Mouse (Mus musculus): ENCODE data around the gene Ppp1r15a. TPM values are rescaled to one million over a fixed set of nuclear protein-coding genes. Genes with fewer than 3 reads are reported as not detected.
A peak's percentile ranks its signal among the peaks of the same experiment; 100 is the strongest.

Ppp1r15a gene
- polyA plus RNA-seq, 1 experiment from 2014 or later = 18.5 TPM

DNA sequence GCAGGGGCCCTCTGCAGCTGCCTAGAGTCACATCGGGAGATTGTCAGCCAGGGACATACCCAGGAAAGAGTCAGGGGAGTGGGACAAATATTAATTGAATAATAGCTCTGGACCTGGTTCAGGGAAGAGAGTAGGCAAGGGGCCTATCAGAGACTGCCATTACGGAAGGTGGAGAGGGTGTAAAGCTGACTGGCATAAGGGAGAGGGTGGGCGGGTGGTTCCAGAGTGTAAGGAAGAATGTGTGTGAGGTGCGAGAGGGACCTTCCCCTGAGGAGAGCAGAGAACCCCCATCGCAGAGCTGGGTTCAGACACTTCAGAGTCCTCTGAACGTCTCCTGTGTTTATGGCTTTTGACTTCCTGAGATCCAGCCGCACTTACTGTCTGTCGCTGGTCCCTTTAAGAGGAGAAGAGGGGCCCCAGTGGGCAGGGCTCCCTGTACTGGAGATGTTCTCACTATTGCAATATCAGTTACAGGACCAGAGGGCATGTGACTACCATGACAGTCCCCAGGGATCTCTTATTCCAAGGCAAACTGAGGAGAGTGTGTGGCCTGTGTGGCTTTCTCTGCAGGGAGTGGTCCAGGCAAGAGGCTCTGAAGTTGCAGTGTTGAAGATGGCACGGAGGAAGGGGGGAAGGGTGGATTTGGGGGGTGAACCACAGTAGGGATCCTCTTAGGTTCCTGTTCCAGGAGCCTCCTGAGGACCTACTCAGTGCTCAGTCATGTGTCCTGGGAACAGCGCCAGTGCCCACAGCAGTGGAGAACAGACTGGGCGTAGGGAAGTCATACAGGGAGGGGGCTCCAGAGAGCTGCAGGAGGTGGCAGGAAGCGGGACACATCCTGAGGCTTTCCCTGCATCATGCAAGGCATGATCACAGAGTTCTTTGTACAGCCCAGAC lies 35.8 kb upstream of the Ppp1r15a start:
- H3K9me3 ChIP-seq = no peaks in the 10 kb centered on the region
- no peak overlapping the region for H3K9ac ChIP-seq (replicated peaks)
- no peak overlapping the region for H3K4me3 ChIP-seq
- H3K27me3 ChIP-seq = peaks cover 17% of the 10 kb centered on the region
- H3K27ac ChIP-seq (replicated peaks) = no peak overlapping the region
- H3K4me1 ChIP-seq = no peaks in the 10 kb centered on the region
- ATAC-seq (ENCODE audit: low FRiP score, low read depth) = no peak
- 60% methylated on average over 12 of the region's 12 CpGs for WGBS
- no peak overlapping the region for H3K4me2 ChIP-seq (replicated peaks)
- no peaks in the 10 kb centered on the region for H3K36me3 ChIP-seq

DNA sequence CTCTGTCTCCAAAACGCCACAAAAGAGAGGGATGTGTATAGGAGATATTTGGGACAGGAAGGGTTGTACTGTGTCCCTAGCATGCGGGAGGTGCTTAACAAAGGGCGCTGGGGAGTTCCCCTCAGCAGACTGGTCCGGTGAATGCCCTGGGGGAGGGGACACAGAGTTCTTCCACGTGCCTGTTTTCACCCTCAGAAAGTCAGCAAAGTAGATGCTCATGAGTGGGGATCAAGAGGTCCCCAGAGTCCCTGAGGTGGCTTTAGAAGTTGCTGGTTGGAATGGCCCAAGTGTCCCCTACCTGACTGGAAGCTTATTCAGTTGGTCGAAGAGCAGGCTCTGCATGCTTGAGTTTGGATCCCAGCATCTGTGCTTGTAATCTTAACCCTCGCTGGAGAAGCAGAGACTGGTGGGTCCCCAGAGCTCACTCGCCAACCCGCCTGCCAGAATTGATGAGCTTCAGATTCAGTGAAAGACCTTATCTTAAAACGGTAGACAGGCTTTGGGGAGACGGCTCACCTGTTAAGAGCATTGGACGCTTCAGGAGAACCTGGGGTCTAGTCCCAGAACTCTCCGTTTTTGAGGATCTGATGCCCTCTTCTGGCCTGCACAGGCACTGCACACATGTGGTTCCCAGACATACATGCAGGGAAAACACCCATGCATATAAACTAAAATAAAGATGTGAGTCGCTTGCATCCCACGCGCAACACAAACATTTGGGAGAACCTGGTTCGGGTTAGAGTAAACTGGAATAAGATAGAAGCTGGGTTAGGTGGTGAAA lies 35.0 kb upstream of the Ppp1r15a start:
- no peak for ATAC-seq (ENCODE audit: low FRiP score, low read depth)
- no peak overlapping the region for H3K27ac ChIP-seq (replicated peaks)
- H3K4me2 ChIP-seq (replicated peaks) = no peak overlapping the region
- H3K4me3 ChIP-seq = no peak overlapping the region
- H3K4me1 ChIP-seq = no peaks in the 10 kb centered on the region
- H3K9ac ChIP-seq (replicated peaks) = no peak overlapping the region
- WGBS = 27% methylated on average over 17 of the region's 17 CpGs
- no peaks in the 10 kb centered on the region for H3K9me3 ChIP-seq
- no peaks in the 10 kb centered on the region for H3K36me3 ChIP-seq
- H3K27me3 ChIP-seq = peaks cover 17% of the 10 kb centered on the region

DNA sequence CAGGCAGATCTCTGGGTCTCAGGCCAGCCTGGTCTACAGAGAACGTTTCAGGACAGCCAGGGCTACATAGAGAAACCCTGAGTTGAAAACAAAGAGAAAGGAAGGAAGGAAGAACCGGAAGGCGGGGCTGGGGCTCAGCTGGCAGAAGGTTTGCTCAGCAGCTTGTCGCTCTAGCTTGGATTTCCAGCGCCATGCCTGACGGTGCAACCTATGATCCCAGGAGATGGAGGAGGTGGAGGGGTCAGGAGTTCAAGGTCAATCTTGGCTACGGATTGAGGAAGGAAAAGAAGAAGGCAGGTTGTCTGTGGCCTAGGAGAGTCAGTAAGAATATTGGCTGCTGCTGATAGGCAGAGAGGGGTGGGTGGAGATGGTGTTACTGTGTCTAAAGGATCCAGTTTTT lies 34.2 kb upstream of the Ppp1r15a start:
- Histone ChIP-seq H3K9me3 (no peaks in the 10 kb centered on the region), H3K4me3 (no peak overlapping the region), H3K27ac (replicated peaks) (no peak overlapping the region), H3K4me1 (no peaks in the 10 kb centered on the region), H3K9ac (replicated peaks) (no peak overlapping the region), H3K27me3 (peaks cover 14% of the 10 kb centered on the region), H3K4me2 (replicated peaks) (no peak overlapping the region), H3K36me3 (no peaks in the 10 kb centered on the region)
- WGBS = 79% methylated on average over 7 of the region's 7 CpGs
- no peak for ATAC-seq (ENCODE audit: low FRiP score, low read depth)

DNA sequence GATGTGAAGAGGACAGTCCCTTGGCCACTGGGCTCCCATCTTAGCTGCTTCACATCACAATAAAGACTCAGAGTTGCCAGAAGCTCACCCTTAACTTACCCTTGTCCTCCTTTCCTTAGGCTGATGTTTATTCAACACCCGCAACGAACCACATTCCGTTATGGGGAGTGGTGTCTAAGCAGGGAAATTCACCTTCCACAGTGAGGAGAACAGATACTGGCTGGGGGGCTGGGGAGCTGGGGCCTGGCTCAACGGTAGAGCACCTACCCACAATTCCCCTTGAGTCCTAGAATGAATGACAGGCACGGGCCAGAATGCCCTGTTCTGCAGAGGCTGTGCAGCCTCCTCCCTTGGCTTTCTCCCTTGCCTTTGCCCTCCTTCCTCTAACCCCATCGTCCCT lies 32.8 kb upstream of the Ppp1r15a start:
- Histone ChIP-seq H3K4me2 (replicated peaks) (no peak overlapping the region), H3K36me3 (no peaks in the 10 kb centered on the region), H3K4me1 (no peaks in the 10 kb centered on the region), H3K9me3 (no peaks in the 10 kb centered on the region), H3K9ac (replicated peaks) (no peak overlapping the region), H3K4me3 (no peak overlapping the region), H3K27ac (replicated peaks) (no peak overlapping the region), H3K27me3 (peaks cover 14% of the 10 kb centered on the region)
- no peak for ATAC-seq (ENCODE audit: low FRiP score, low read depth)
- WGBS = 56% methylated on average over 6 of the region's 6 CpGs

DNA sequence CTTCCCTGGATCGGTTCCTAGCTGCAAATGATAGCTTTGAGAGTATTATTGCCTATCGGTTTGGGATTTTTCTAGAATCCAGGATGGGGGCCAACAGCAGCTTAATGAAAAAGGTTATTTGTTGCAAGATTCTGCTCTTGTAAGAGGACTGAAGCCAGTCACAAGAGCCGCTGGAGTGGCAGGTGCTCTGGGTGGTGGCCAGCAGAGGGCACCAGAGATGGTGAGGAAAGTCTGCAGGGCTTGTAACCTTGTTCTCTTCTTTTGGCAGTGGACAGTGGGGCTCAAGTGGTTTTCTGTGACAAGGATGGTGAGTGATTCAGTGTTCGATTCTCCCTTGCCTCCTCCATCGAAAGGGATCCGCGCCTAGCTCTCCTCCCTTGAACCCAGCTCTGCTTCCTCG lies 29.7 kb upstream of the Ppp1r15a start:
- Histone ChIP-seq H3K27ac (replicated peaks) (no peak overlapping the region), H3K9me3 (no peaks in the 10 kb centered on the region), H3K36me3 (no peaks in the 10 kb centered on the region), H3K9ac (replicated peaks) (no peak overlapping the region), H3K4me2 (replicated peaks) (no peak overlapping the region), H3K27me3 (peaks cover 6% of the 10 kb centered on the region), H3K4me1 (no peaks in the 10 kb centered on the region), H3K4me3 (no peak overlapping the region)
- WGBS = 24% methylated on average over 8 of the region's 8 CpGs
- ATAC-seq (ENCODE audit: low FRiP score, low read depth) = no peak

DNA sequence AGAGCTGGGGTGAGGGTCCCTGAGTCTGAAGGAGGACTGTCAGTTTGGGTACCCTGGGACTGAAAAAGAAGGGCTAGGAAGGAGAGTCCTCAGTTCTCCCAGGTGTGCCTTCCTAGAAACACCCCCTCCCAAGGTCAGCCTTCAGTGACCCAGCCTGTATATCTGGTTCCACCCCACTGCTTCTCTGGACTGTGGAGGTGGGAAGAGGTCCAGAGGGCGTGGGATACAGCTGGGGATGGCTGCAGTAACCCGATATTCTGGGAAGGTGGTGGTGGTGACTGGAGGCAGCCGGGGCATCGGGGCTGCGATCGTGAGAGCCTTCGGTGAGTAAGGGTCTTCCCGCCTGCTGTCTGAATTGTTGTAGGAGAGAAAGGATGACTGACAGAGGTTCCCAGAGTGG lies 28.7 kb upstream of the Ppp1r15a start, which contains the start of gene Hsd17b14:
Gene Hsd17b14, plus strand, starts transcription at position 150 of the 400 bp plus-strand sequence.
- 42% methylated on average over 8 of the region's 8 CpGs for WGBS
- Histone ChIP-seq H3K36me3 (no peaks in the 10 kb centered on the region), H3K9me3 (no peaks in the 10 kb centered on the region), H3K9ac (replicated peaks) (no peak within 1 kb of the TSS), H3K27ac (replicated peaks) (no peak within 1 kb of the TSS), H3K4me2 (replicated peaks) (no peak within 1 kb of the TSS), H3K27me3 (no peaks in the 10 kb centered on the region; the same call in 1 of the 2 replicates), H3K4me3 (no peak within 1 kb of the TSS), H3K4me1 (no peaks in the 10 kb centered on the region)
- no peak for ATAC-seq (ENCODE audit: low FRiP score, low read depth)

DNA sequence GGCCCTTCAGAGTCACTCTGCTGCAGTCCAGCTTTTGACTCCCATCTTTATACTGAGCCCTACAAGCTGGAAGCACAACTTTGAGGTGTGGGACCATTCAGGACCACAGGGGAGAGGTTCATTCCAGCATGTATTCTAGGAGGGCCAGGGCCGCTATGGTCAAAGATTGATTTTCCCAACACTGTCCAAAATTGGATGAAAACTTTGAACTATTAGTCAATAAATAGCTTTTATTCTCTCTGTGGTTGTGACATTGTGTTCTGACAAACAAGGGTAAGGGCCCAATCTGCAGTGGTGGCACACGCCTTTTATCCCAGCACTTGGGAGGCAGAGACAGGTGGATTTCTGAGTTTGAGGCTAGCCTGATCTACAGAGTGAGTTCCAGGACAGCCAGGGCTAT lies 27.9 kb upstream of the Ppp1r15a start:
- no peaks in the 10 kb centered on the region for H3K4me1 ChIP-seq
- no peak overlapping the region for H3K9ac ChIP-seq (replicated peaks)
- ATAC-seq (ENCODE audit: low FRiP score, low read depth) = no peak
- no peaks in the 10 kb centered on the region; the same call in 1 of the 2 replicates for H3K27me3 ChIP-seq
- no peaks in the 10 kb centered on the region for H3K36me3 ChIP-seq
- no peak overlapping the region for H3K4me3 ChIP-seq
- no peaks in the 10 kb centered on the region for H3K9me3 ChIP-seq
- no peak overlapping the region for H3K4me2 ChIP-seq (replicated peaks)
- H3K27ac ChIP-seq (replicated peaks) = no peak overlapping the region
- 85% methylated on average over 2 of the region's 2 CpGs for WGBS

DNA sequence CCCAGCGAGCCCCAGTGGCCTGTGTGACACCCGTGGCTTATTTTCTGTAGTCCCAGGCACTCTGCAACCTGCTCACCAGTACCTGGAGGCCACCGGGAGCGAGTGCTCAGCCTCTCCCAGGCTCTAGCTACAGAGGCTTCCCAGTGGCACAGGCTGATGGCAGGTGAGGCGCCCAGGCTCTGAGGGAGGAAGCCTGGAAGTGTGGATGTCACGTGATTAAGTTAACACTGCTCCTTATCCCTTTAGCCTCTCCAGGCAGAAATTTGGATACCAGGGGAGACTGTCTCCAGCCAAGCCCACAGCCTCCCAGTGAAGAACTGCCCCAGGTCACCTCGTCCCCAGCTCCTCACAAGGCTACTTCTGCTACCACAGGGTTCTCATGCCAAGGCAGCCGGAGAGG lies 27.5 kb upstream of the Ppp1r15a start:
- Histone ChIP-seq H3K27me3 (no peaks in the 10 kb centered on the region; the same call in 1 of the 2 replicates), H3K9me3 (no peaks in the 10 kb centered on the region), H3K27ac (replicated peaks) (no peak overlapping the region), H3K4me2 (replicated peaks) (no peak overlapping the region), H3K4me3 (no peak overlapping the region), H3K9ac (replicated peaks) (no peak overlapping the region), H3K36me3 (no peaks in the 10 kb centered on the region), H3K4me1 (no peaks in the 10 kb centered on the region)
- no peak for ATAC-seq (ENCODE audit: low FRiP score, low read depth)
- 72% methylated on average over 8 of the region's 8 CpGs for WGBS

DNA sequence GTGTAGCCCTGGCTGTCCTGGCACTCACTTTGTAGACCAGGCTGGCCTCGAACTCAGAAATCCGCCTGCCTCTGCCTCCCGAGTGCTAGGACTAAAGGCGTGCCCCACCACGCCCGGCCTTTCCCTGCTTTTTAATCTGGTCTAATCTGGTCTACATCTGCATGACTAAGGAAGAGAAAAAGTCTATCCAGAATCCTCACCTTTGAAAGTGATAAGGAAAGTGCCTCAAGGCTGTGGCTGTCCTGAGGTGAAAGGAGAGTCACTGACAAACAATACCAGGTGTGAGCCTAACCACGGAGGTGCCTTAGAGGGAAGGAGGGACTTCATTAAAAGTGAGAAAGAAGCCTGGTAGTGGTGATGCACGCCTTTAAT lies 25.4 kb upstream of the Ppp1r15a start:
- Histone ChIP-seq H3K9ac (replicated peaks) (no peak overlapping the region), H3K36me3 (no peaks in the 10 kb centered on the region), H3K4me3 (no peak overlapping the region), H3K4me2 (replicated peaks) (no peak overlapping the region), H3K9me3 (no peaks in the 10 kb centered on the region), H3K4me1 (no peaks in the 10 kb centered on the region), H3K27me3 (no peaks in the 10 kb centered on the region), H3K27ac (replicated peaks) (no peak overlapping the region)
- WGBS = 85% methylated on average over 8 of the region's 8 CpGs
- no peak for ATAC-seq (ENCODE audit: low FRiP score, low read depth)

DNA sequence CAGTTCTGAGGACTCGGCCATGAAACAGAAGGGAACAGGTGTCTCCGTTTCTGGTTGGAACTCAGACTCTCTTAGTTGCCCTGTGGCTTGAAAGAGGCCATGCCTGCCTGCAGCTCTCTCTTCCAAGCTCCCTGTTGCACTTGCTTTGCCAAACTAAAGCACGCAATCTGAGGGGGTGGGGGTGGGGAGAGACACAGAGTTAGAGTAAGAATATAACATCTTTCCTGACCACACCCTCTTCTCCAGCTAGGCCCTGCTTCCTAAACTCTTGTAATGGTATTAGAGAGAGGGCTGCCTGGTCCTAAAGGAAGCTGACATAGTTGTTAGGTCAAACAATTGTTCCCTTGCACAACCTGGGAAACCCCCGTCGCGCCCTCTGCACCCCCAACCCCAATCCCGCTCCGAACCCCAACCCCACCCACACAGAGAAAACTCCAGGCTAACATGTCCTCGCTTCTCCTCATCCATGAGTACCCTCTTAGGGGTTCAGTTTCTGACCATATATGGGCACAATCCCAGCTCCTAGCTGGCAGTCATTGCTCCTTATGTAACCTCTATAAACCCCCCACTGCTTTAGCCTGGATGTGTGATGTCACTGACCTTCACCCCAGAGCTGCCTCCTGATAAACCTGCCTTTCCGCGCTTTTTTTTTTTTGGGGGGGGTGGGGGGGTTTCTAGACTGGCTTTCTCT lies 24.9 kb upstream of the Ppp1r15a start:
- Histone ChIP-seq H3K4me1 (no peaks in the 10 kb centered on the region), H3K9me3 (no peaks in the 10 kb centered on the region), H3K4me2 (replicated peaks) (no peak overlapping the region), H3K36me3 (no peaks in the 10 kb centered on the region), H3K27ac (replicated peaks) (no peak overlapping the region), H3K4me3 (no peak overlapping the region), H3K9ac (replicated peaks) (peak overlapping the region; percentile 20; the same call in 1 of the 2 replicates), H3K27me3 (no peaks in the 10 kb centered on the region)
- 84% methylated on average over 11 of the region's 11 CpGs for WGBS
- ATAC-seq (ENCODE audit: low FRiP score, low read depth) = no peak

DNA sequence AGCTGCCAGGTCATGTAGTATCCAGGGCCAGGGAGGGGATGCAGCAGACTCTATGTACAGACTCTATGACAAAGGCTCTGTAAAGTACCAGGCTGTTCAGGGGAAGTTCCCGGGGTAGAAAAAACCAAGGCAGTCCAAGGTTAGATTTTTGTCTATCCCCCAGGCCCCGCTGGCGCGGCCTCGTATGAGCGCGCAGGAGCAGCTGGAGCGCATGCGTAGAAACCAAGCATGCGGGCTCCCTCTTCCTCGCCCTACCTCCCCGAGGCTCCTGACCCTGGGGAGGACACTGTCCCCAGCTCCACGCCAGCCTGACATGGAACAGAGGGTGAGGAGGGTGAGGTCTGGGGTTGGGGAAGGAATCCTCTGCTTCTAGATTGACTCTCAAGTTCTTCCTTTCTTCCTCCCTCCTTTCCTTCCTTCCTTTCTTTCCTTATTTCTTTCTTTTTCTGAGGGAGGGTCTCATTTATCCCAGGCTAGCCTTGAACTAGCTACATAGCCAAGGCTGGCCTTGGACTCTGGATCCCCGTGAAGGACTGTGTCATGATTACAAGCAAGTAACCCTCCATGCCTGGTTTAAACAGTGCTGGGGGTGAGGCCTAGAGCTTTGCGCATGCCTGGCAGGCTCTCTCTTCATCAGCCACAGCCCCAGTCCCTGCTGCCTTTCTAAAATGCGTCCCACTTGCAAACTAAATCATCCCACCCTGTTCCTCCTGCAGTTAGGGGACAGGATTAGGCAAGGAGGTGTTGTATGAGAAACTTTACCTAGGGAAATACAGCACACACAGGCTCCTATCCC lies 23.8 kb upstream of the Ppp1r15a start:
- Histone ChIP-seq H3K4me1 (no peaks in the 10 kb centered on the region), H3K9ac (replicated peaks) (no peak overlapping the region), H3K4me2 (replicated peaks) (no peak overlapping the region), H3K9me3 (no peaks in the 10 kb centered on the region), H3K36me3 (no peaks in the 10 kb centered on the region), H3K4me3 (no peak overlapping the region), H3K27me3 (no peaks in the 10 kb centered on the region), H3K27ac (replicated peaks) (no peak overlapping the region)
- 85% methylated on average over 16 of the region's 16 CpGs for WGBS
- no peak for ATAC-seq (ENCODE audit: low FRiP score, low read depth)
